Mouse (Mus musculus) R1 (cell line): ENCODE data around the gene Mex3d.
A peak's percentile ranks its signal among the peaks of the same experiment; 100 is the strongest.

Experiments used
- DNase-seq: peaks from one replicate; pipeline ENCODE4 v3.0.0-alpha.2; 2018; ENCODE audit warnings: low read depth, low spot score

Gene Mex3d

DNA sequence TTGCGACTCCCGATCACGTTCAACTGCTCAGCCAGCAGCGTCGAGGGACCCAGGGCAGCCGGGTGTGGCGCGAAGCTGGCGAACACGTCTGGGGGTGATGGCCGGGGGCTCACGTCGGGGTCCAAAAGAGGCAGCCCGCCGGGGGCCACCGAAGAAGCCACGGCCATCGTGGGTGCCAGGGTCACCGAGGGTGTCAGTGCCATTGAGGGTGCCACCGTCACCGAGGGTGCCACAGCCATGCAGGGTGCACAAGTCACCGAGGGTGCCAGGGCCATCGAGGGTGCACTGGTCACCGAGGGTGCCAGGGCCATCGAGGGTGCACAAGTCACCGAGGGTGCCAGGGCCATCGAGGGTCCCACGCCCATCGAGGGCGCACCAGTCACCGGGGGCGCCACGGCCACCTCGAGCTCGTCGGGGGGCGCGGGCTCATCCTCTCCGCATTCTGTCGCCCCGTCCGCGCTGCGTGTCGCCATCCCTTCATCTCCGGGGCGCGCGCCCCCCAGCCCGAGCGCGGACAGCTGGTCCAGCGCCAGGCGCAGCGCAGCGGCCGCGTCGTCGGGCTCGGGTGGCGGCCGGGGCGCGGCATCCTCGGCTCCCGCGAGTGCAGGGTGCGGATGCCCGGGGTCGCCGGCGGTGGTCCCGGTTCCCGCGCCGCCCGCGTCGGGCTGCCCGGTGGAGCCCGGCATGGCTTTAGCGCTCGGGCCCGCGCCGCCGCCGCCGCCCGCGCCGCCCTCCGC is 556 bp downstream of the Mex3d start:
- DNase-seq, result no peak

DNA sequence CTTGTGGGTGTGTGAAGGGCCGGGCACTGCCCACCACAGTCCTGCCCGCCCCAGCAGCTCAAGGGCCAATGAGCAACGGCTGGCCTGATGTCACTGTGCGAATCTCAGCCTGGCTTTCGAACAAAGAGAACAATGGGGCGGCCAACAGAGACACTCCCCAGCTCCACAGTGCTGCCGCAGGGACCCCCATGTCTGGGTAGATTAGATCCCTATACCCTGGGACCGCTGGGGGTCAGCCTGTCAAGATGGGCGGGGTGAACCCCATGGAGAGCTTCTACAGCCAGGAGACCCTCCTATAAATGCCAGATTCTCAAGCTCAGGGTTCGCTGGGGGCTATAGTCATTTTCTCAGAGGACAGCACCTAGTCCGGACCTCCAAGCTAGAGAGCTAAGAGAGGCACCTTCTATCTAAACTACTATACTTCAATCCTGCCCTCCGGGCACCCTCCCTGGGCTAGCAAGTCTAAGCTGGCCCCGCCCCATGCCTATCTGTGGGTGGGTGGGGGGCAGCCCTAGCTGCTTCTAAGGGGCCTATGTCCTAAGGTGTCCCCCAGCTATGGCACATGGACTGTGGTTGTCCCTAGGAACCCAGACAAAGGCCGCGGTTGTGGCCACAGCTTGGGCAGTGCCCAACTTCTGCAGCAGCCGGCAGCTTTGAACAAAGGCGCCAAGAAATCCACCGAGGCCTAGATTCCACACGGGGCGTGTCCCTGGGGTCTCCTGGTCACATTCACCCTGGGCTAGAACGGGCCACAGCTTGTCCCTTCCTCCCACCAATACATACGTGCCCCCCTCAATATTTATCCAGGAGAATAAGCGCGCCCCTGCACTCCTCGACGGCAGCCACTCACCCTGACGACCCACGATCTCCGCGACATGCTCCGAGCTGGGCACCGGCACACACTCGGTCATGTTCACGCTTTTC is 1.4 kb downstream of the Mex3d start:
- DNase-seq, result no peak

DNA sequence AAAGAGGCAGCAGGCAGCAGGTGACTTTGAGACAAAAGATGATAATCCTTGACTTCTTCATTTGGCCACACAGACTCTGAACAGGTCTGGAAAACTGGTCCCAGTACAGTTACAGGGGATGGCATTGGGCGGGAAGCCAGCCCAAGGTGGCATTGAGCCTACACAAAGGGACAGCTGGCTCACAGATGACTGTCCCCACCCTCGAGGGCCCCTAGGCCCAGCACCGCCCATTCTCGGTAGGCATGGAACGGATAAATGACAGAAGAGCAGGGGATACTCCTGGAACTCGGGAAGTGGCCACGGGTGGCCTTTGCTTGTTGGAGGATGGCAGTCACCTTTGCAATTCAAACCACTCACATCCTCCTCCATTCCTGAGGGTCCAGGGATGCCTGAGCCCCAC is 2.1 kb downstream of the Mex3d start:
- DNase-seq, result no peak

DNA sequence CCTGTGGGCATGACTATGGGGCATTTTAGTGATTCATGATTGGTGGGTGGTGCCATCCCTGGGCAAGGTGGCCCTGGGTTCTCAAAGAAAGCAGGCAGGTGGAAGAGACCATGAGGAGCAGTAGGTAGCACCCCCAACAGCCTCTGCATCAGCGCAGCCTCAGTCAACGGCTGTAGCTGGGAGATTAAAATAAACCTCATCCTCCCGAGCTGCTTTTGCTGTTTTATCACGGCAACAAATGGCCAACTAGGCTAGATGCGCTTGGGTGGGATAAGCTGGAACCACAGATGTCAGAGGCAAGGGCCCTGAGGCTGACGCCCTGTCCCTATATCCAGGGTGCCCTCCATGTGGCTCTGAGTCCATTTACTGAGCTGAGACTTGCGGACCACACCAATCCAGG is 2.8 kb downstream of the Mex3d start:
- DNase-seq, result no peak

DNA sequence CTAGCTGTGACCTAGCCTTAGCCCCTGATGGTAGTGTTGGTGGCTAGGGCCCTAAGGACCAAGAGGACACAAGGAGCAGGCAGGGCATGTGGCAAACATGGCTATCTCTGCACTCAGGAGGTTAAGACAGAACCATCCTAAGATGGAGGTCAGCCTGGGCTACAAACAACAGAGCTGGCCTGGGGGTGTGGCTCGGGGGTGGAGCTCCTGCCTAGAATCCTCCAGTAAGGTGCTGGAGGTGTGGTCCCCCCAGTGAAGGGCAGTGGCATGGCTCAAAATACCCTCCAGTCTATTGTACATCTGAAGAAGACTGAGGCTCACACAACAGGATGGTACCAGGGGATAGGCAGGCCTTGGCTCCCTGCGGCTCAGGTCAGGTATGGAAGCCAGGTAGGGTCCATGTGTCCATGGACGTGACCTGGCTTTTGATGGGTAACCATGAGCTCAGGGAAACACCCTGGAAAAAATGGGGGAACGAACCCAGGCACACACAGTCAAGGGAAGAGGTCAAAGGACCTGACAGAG is 3.3 kb downstream of the Mex3d start:
- no peak for DNase-seq

DNA sequence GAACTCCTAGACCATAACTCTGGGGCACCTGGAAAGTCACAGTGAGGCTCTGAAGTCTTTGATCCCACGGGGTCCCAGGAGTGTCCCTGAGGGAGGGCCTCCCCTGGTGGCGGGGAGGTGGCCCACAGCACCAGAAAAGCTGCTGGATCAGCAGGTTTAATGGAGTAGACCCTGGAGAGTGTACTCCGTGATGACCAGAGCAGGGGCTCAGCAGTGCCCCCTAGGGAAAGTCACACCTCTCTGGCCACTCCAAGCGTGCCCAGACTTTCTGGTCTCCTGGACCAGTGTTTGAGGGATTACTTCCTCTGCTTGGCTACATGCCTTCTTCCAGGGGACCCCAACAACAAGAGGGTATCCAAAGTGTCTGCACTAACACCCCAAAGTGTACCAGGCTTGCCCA is 4.0 kb downstream of the Mex3d start:
- no peak for DNase-seq

DNA sequence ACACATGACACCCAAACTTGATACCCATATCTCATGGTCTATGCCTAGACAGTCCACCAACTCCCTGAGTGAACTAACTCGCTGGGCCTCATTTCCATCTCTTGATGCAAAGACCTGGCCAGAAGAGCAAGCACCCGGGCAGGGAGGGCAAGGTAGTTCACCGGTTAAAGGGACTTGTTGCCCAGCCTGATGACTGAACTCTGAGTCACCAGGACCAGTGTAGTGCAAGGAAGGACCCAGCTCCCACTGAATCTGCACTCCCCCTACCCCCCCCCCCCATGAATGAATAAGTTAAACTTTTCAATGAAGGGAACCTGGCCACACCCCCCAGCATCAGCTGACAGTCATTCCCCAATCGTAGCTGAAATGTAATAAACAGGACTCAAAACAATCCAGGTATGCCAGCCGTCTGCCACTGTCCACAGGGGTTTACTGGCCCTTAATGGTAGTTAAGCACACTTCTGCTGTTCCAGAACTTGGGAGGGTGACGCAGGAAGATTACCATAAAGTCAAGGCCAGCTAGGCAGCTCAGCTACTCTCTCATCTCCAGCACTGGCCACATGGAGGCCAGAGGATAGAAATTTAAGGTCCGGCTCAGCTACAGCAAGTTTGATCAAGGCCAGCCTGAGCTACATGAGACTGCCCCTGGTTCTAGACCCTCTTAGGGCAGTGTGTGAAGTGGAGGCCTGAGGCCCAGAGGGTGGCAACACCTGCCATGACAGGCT is 4.7 kb downstream of the Mex3d start:
- no peak for DNase-seq

DNA sequence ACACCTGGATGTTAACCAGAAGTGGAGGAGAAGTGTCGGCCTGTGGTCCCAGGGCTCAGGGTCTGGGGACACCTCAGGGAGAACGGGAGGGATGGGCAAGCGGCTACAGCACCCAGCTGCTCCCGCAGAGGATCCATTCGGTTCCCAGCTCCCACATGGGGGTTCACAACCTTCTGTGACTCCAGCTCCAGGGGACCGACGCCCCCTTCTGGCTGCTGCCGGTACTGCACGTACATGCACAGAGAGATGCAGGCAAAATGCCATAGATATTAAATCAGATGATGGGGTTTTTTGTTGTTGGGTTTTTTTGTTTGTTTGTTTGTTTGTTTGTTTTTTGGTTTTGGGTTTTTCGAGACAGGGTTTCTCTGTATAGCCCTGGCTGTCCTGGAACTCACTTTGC is 9.7 kb downstream of the Mex3d start:
- DNase-seq, result peak; percentile 70

DNA sequence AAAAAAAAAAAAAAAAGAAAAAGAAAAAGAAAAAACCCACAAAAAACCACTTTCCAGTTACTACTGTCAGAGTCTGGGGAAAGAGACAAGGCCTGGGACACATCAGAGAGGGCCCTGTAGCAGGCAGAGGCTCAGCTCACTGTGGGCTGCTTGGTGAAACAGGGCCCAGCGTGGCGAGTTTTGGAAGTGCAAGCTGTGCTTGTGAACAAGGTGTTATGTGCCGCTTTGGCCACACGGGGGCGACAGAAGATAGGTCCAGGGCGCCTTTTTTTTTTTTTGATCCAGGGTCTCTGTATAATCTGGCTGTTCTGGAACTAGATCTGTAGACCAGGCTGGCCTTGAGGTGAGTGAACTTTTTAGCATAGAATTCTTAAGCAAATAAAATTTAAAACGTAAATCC is 11.3 kb downstream of the Mex3d start:
- peak; percentile 94 for DNase-seq

DNA sequence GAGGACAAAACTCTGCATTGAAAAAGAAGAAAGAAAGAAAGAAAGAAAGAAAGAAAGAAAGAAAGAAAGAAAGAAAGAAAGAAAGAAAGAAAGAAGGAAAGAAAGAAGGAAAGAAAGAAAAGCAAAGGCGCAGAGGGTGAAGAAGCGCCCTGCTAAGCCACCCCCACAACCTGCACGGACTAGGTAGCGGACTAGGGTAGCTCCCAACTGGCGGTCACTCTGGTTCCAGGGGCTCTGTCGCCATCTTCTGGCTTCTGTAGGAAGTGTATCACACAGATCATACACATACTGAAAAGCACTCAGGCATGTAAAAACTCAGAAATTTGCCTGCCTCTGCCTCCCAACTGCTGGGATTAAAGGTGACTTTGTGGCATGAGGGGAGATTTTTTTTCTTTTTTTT is 13.4 kb downstream of the Mex3d start:
- peak; percentile 90 for DNase-seq

DNA sequence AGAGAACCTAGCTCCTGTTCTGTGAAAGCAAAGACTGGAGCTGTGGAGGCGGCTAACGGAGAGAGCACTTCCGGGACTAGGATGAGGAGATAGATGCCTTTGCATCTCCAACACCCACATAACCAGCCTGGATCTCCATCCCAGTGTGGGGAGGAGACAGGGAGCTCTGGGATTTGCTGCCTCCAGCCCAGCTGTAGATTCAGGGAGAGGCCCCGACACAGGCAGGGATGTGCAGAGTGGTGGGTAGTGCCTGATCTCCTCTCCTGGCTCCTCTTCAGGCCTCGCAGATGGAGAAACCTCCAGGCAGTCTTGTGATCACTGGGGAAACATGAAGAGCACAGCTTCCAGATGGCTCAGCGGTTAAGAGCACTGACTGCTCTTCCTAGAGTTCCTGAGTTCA is 14.8 kb downstream of the Mex3d start:
- no peak for DNase-seq

DNA sequence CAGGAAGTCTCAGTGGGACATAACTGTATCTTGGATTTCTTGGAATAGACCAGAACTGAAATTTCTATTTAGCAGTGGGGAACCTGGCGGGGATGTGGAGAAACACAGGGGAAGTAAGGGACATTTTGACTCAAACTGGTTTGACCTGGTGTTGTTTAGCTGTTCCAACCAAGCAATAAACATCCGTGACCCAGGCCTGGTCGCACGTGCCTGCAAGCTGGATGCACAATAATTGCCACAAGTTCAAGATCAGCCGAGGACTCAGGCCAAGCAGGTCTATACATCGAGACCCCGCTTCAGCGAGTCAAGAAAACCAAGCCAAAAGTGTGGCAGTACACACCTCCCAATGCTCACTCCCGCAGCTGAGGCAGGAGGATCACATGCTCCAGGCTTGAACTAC is 15.5 kb downstream of the Mex3d start:
- DNase-seq, result no peak

DNA sequence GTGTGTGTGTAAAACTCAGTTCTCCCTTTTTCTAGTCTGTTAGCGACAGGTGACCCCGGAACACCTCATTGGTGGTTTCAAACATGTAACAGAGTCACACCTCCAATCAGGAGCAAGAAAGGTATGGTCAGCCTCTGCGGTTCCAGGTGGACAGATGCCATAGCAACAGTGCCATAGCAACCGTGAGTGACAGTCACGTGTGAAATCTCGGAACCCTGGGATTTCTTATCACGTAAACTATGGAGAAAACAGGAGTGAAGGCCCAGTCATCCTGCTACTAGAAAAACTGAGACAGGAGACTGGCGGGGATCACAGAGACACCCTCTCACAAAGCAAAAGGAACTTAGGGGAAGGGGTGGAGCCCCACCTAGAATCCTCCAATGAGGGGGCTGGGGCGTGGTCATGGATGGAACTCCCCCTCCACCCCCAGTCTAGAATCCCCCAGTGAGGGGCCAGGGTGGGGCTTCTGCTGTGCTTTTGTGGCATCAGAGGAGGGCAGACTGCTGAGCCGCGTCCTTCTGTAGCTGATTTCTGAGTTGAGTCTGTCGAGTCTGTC is 16.0 kb downstream of the Mex3d start:
- DNase-seq, result peak; percentile 90

DNA sequence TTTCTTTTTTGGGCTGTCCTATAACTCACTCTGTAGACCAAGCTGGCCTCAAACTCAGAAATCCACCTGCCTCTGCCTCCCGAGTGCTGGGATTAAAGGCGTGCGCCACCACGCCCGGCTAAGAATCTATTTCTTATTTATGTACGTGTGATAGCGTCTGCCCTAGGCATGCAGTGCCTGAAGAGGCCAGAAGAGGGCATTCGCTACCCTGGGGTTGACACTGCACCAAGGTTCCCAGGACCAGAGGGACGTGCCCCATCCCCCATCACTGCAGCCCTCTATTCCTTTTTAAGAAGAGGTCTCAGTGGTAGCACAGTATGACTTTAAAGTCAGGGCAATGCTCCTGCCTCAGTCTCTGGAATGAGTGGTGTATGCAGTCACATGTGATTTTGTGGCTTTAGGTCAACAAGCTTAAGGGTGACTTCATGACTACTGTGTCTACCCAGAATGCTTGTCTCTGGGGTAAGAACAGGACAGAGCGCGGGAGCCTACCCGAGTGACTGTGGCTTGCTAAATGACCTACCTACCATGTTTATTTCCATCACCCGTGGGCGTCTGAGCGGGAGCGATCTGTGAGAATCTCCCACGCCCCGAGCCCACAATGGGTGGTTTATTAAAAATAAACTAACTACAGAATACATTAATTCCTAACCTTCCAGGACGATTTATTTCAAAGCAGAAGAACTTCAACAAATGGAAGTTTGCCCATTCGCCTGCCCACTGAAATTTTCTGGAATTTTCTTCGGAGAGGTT is 17.3 kb downstream of the Mex3d start:
- DNase-seq, result peak; percentile 68

DNA sequence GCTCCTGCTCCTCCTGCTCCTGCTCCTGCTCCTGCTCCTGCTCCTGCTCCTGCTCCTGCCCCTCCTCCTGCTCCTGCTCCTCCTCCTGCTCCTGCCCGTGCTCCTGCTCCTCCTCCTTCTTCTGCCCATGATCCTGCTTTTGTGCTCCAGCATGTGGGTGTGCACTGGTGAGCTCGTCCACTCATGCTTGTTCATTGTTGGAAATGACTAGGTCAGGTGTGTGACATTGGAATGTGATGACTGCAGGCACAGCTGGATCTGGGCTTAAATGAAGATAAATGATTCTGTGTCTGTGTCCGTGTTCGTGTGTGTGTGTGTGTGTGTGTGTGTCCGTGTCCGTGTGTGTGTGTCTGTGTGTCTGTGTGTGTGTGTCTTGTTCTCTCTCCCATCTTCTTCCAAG is 19.1 kb downstream of the Mex3d start:
- peak; percentile 85 for DNase-seq

DNA sequence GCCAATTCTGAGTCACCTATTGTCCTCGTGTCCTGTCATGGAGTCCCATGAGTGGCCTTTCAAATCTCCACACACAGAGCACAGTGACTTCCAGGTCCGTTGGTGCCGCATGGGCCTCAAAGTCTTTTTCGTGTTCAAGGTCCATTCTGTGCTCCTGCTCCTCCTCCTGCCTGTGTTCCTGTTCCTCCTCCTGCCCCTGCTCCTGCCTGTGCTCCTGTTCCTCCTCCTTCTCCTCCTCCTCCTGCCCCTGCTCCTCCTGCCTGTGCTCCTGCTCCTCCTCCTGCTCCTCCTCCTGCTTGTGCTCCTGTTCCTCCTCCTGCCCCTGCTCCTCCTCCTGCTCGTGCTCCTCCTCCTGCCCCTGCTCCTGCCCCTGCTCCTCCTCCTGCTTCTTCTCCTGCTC is 19.5 kb downstream of the Mex3d start:
- DNase-seq, result no peak

DNA sequence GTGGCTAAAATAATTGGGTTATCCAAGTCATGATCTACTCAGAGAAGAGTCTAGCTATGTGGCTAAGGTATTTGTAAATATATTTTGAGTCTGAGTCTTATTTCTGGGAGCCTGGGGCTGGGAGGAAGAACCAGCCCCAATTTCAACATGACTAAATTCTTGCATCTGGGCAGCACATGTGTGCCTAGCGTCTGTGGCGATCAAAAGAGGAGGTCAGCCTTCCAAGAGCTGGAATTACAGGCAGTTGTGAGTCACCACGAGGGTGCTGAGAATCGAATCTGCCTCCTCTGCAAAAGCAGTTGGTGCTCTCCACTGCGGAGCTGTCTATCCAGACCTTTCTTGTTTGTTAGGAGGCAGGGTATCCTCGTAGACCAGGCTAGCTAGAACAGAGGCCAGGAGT is 21.7 kb downstream of the Mex3d start:
- DNase-seq, result no peak

DNA sequence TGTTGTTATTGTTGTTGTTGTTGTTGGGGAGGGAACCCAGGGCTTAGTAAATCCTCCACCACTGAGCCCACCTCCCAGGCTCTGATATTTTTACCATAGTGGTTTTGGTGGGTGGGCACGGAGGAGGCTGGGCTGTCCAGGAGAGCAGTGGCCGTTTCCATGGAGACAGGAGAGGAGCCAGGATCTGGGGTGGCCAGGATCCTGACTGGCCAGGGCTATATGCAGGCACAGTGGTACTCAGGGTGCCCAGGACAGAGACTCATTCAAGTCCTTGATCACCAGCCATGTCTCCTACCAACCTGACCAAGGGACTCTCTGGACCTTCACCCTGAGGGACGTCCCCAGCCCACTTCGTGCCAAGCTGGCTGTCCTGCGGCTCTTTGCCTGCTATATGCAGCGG is 23.7 kb downstream of the Mex3d start:
- DNase-seq, result no peak

DNA sequence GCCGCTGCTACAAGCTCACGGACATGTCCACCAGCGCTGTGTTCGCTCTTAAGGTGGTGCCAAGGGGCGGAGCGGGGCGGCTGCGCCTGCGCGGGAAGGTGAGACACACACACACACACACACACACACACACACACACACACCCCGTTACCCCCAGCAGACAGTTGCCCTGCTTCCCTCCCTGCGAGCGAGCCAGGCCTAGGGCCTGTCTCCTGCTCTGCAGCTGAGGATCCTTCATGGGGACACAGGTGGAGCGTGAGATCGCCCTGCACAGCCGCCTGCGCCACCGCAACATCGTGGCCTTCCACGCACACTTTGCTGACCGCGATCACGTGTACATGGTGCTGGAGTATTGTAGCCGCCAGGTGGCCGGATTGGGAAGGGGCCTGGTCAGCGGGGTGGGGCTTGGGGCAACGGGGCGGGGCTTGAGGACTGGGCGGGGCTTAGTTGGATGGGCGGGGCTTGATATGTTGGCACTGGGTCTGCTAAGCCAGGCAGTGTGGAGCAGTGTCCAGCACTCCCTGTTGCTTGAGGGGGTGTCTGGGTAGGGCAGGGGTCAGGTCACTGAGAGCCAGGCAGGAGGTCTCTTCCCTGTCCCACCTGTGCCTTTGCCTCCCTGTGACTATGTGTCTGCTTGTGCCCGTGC is 29.3 kb downstream of the Mex3d start:
- DNase-seq, result peak; percentile 71

DNA sequence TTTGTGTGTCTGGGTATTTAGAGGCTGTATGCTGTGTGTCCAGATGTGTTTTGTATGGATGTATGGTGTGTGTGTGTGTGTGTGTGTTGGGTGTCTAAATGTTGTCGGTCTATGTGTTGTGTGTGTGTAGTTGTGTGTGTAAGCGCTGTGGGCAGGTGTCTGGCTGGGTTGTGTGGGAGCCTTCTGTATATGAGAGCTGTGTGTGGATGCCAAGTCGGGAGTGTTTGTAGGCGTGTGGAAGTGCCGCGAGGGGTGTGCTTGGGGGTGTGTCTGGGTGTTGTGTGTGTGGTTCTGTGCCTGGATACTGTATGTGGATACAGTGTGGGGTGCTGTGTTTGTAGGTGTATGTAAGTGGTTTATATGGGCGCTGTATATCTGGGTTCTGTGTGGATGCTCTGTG is 30.1 kb downstream of the Mex3d start:
- DNase-seq, result no peak

DNA sequence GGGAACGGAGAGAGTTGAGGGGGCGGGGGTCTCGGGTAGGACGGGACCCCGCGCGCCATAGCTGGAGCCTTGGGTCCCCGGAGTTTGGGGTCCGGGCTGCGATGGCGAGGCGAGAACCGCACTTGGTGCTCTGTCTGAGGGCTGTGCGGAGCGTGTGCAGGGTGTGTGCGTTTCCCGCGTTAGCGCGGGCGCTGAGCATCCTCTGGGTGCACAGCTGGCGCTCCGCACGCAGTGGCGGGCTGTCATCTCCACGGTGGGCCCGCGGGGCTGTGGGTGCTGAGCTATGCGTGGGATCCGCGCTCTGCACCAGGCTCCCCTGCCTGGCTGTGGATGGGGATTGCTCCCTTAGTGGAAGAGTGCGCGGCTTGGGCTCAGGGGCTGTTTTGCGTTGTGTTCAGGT is 30.7 kb downstream of the Mex3d start:
- no peak for DNase-seq
